Mouse (Mus musculus): Measurements from ENCODE around the gene Adra1d.

The Adra1d gene

DNA sequence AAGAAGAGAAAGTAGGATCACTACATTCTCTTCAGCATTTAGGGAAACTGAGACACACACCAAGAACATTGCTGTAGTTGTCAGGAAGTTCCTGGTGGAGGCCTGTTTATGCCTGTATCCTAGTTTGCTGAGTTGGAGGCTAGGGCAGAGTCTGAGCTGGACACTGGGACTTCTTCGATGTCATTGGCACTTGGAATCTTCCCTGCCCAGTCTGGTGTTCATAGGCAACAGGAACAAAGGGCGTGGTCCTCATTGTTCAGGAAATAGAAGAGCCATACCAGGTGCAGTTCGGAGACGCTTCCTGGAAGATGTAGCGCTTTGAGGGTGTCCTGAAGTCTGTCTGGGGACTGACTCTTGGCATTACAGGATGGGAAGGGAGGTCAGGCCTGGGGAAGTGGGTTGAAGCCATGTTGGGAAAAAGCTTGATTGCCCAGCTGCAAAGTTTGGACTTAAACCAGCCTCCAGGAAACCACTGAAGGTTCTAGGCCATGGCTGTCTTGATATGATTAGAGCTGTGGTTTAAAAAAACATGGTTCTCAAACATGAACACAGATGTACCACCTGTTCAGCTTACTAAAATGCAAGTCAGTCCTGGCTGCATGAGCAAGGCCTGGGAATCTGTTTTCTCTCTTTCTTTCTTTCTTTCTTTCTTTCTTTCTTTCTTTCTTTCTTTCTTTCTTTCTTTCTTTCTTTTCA lies 65.8 kb downstream of the Adra1d start:
- DNase-seq (ENCODE audit: low spot score in 2 of 2): no peak

All from natural killer cell, adult 2 months (primary cell).